Mouse (Mus musculus): Measurements from ENCODE around the gene Gm11639.

Gm11639 gene

GRCm38 (mm10) chr11:104685548-104685947 is at the start of gene Gm11639:
Gene Gm11639 (plus strand): TSS chr11:104685707.
- peak; percentile 19 for DNase-seq (ENCODE audit: extremely low spot score, low spot score)

DNA sequence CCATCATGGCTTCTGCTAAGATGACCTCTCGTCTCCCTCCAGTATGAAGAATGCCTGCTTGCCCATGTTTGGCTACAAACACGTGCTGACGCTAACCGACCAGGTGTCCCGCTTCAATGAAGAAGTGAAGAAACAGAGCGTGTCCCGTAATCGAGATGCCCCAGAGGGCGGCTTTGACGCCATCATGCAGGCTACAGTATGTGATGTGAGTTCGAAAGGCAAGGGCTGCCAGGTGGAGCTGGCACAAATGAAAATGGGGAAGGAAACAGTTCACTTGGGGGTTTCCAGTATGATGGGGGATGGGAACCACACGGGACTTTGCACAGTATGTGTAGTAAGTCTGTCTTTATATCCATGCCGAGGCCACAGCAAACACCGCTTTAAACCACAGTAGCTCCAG is 48.5 kb upstream of the Gm11639 start:
- no peak for DNase-seq (ENCODE audit: extremely low spot score, low spot score)

DNA sequence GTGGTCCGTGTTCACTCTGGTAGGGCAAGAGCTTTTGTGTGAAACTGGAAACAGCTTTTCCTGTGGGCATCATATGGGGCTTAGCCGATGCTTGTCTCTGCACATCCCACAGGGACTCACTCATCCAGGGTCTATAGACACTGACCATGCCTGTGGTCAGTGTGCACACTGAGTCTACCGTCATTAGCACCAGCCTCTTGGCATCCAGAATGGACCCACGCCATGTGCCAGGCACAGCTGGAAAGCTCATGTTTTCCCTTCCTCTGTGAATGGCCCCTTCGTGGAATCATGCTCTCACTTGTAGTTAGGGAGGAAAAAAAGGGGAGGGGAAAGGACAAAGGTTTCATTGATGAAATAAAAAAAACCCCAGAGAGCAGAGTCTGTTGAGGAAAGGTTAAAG is 47.5 kb upstream of the Gm11639 start:
- no peak for DNase-seq (ENCODE audit: extremely low spot score, low spot score)

DNA sequence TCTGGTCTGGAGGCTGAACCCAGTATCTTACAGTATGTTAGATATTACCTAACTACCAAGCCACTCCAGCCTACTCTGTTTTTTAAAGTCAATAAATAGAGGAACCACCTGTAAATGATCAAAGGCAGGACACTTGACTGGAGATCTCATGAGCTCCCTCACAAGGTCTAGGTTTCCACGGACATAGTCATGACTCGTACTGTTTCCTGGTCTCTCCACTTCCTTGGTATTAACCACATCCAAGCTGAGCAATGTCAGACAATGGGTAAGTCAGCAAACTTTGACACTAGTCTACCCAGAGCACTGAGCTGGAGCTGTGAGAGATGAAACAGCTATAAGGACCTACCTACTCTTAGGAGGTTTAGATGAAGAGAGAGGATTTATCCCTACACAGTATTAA is 46.6 kb upstream of the Gm11639 start:
- DNase-seq (ENCODE audit: extremely low spot score, low spot score): no peak

DNA sequence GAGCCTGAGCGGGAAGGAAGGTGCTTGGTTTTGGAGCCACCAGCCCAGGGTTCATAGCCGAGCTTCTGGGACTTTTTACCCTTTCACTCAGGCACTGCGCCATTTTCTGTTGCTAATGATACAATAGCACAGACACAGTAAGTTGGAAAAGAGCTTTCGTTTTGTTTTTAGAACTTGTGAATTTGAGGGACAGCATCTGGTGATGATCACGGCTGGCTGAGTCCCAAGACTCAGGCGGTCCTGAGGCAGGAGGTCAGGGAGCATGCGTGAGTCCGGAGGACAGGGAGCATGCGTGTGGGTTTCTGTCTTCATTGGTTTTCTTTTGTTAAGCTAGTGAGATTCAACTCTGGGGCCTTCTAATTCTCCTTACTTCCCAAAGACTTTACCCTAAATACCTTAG is 45.9 kb upstream of the Gm11639 start:
- DNase-seq (ENCODE audit: extremely low spot score, low spot score): no peak

DNA sequence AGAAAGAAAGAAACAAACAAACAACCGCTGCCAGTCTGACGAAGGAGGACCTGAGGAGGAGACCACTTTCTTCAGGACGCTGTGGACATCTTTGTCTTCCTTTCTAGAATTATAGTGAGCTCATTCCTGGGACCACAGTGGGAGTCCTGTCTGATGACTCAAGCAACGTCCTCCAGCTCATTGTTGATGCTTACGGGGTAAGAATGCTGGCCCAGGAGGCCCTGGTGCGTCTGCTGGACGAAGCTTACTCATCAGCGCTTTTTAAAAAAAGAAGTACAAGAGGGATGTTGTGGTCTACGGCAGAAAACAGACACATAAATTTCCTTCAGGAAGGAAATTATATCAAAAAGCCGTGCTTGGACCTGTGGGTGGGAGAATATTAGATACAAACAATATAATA is 44.6 kb upstream of the Gm11639 start:
- DNase-seq (ENCODE audit: extremely low spot score, low spot score): no peak

DNA sequence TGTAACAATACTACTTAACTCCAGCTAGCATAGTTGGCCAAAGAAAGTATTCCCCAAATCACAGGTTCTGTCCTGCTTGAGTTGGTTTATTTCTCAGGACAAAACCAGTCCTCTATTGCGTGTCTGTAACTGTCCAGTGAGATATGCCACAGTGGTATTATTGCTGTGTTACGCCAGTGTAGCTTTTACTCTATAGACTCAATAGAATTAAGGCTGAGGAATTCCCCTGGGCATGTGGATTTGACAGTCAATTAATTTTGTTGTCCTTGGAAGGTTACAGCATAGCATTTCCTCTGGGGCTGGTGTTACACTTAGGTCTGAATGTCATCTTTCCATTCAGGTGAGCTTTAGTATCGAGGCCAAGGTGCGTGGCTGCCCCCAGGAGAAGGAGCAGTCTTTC is 42.3 kb upstream of the Gm11639 start:
- no peak for DNase-seq (ENCODE audit: extremely low spot score, low spot score)

GRCm38 (mm10) chr11:104645402-104645801 is 40.1 kb upstream of the Gm11639 start:
- DNase-seq (ENCODE audit: extremely low spot score, low spot score): no peak

DNA sequence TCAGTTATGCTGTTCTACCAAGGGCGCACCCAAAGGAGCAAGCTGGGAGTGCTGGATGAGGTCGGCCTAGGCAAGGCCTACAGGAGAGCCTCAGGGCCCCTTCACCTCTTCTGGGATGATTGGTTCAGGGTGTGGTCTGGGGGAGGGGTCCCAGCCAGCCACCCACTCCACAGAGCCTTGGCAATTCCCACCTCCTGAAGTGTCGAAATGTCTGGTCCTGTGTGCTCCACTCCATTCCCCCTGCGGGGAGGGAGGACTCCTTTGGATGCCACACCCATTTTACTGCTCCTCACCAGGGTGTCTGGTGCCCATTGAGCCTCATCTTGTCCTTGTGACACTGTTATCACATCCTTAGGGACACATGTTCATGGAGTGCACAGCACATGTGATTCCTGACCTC is 39.3 kb upstream of the Gm11639 start:
- no peak for DNase-seq (ENCODE audit: extremely low spot score, low spot score)

- DNase-seq (ENCODE audit: extremely low spot score, low spot score): no peak
Observed at GRCm38 (mm10) chr11:104646611-104647010, 38.9 kb upstream of the Gm11639 start.

GRCm38 (mm10) chr11:104647188-104647867 is 38.2 kb upstream of the Gm11639 start:
- no peak for DNase-seq (ENCODE audit: extremely low spot score, low spot score)

DNA sequence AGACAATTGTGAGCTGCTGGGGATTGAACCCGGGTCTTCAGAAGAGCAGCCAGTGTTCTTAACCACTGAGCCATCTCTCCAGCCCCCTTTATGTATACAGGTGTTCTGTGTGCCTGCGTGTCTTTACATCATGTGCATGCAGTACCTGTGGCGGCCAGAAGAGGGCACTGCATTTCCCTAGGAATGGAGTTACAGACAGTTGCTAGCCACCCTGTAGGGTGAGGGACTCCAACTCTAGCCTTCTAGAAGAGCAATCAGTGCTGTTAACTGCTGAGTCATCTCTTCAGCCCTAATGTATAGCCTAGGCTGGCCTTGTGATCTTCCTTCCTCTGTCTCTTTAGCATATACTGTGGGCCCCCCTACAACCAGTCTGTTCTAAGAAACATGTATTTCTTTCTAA is 36.9 kb upstream of the Gm11639 start:
- DNase-seq (ENCODE audit: extremely low spot score, low spot score): peak; percentile 28

DNA sequence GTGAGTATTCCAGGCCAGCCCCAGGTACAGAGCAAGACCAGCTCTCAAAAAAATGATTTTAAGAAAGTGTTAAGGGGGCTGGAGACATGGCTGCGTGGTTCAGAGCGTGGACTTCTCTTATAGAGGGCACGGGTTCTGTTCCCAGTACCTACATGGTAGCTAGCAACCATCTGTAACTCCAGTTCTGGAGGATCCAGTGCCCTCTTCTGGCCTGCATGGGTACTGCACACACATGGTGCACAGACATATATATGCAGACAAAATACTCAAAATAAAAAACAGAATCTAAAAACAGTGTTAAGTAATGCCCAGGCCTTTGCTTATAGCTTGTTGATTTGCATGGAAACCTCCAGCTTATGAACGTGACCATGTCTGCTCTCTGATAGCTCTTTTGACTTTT is 24.9 kb upstream of the Gm11639 start:
- DNase-seq (ENCODE audit: extremely low spot score, low spot score): no peak

- no peak for DNase-seq (ENCODE audit: extremely low spot score, low spot score)
Observed at GRCm38 (mm10) chr11:104661106-104661505, 24.4 kb upstream of the Gm11639 start.

GRCm38 (mm10) chr11:104661531-104662205 is 23.8 kb upstream of the Gm11639 start:
- DNase-seq (ENCODE audit: extremely low spot score, low spot score): no peak

DNA sequence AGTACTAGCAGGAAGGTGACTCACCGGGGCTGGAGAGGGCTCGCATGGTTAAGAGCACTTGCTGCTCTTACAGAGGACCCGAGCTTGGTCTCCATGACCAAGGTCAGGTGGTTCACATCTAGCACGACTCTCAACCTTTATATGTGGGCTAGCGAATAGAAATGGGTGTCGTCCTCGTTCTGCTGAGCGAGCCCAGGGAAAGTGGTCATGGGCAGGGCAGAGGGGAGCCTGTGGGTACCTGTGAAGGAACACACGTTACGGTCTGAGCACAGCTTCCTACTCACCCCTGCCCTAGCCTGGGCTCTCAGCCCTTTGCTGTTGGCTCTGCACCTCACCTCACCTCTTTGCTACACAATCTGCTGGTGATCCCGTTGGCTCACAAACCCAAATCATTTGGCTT is 22.9 kb upstream of the Gm11639 start:
- no peak for DNase-seq (ENCODE audit: extremely low spot score, low spot score)

DNA sequence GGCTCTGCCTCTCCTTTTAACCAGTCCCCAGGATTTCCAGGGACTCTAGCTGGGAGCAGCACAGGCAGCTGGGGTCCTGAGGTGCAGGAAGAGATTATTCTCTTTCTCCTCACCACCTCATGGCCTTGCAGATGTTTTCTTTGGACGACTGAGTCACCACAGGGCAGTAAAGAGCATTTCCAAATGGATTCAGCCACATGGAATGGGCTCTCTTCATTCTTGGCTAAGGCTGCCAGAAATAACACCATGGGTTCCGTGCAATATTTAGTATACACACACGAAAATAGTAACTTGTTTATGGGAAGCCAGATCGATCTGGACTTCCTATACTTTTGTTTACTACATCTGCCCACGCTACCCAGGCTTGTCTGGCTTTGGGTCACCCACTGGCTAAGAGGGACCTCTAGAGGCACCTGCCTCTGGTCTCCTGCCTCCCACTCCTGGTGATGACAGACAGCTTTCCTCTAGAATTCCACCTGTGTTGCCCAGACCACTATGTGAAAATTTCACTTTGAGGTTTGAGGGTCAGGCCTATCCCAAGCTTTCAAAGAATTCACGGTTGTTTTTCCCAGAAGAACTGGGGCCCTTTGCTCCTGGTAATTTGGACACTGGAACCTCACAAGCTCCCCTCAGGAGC is 22.1 kb upstream of the Gm11639 start:
- DNase-seq (ENCODE audit: extremely low spot score, low spot score): no peak

- no peak for DNase-seq (ENCODE audit: extremely low spot score, low spot score)
Observed at GRCm38 (mm10) chr11:104663878-104664261, 21.6 kb upstream of the Gm11639 start.

DNA sequence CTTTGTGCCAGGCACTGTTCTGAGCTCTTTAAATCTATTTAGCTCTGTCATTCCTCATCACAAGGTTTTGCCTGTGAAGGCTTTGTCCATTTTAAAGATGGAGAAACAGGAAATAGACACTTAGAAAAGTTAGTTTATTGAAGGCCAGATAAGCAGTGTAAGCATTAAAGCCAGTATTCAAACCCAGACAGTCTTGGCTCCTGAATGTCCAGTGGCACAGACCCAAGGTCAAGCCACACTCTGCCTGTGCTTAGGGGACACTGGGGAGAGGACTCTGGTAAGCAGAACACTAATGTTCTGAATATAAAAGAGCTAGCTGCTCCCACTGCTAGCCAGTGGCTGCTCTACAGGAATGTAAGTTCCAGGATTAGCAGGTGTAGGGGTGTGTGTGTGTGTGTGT is 21.1 kb upstream of the Gm11639 start:
- DNase-seq (ENCODE audit: extremely low spot score, low spot score): no peak

DNA sequence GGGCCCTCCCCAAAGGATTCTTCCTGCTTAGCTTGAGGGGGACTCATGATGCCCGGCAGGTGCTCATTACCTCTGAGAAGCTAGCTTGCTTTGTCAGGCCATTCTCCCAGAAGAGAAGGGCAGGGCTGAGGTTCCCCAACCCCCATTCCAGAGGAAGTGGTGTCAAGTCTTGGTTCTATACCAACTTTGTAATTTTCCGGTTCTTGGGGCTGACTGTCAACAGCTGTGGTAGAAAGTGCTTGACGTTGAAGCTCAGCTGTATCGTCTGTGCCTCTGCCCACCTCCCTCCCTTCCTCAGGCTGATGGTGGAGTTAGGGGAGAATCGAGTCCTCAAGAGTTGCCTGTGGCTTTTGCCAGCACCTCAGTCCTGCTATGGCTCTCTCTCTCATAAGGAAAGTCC is 18.1 kb upstream of the Gm11639 start:
- DNase-seq (ENCODE audit: extremely low spot score, low spot score): no peak

DNA sequence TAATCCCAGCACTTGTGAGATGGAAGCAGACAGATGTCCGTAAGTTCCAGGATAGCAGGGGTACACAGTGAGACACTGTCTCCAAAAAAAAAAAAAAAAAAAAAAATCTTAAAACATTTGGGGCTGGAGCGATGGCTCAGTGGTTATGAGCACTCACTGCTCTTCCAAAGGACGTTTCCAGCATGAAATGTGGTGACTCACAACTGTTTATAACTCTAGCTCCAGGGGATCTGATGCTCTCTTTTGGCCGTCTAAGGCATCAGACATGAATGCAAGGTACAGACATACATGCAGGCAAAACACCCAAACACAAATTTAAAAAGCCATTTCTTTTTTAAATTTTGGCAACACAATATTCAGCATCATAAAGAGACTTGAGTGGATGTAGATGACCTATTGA is 12.1 kb upstream of the Gm11639 start:
- no peak for DNase-seq (ENCODE audit: extremely low spot score, low spot score)

DNA sequence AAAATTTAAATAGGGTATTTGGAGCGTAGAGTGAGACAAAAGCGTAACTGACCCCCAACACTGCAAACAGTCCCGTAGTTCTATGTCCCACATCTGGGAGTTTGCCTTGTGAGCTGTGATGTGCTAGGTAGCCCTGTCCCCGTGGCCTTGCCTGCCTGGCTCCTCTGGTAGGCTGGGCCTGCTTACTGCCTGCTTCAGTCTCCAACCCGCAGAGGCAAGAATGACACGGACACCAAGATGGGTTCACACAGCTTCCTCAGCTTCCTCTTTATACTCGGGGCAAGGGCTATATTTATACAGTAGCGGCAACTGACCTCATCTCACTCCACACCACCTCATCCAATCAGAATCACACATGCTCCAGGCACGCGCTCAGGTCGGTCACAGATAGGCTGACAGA is 10.7 kb upstream of the Gm11639 start:
- DNase-seq (ENCODE audit: extremely low spot score, low spot score): no peak

DNA sequence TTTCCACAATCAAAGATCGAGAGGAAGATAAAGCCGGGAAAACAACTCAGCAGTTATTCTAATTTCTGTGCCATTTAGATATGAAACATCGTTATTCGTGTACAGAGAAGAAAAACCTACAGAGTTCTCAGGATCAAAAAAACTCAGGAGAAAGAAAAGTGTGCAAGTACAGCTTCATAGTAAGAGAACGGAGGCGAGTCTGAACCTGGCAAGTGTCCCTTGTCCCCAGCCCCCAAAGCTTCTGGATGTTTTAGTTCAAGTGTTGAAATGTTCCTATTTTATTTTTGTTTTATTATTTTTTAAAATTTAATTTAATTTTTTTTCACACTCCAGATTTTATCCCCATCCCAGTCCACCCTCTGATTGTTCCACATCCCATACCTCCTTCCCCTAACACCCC is 7.7 kb downstream of the Gm11639 start:
- no peak for DNase-seq (ENCODE audit: extremely low spot score, low spot score)

All from neural tube, embryonic 10.5 days (tissue).